Mouse (Mus musculus) layer of hippocampus, adult 8-10 months (tissue): ENCODE results near the gene Rnf141. TPM values are rescaled to one million over a fixed set of nuclear protein-coding genes. Genes with fewer than 3 reads are reported as not detected.

Experiments used
- DNase-seq, 2 experiments: peaks; one replicate each; pipeline ENCODE4 v3.0.0; 2022; ENCODE audit warnings: low spot score in 2 of 2
- total RNA-seq, 4 experiments: library from RNA; stranded (reverse); gene quantifications; 2 replicates each; pipeline ENCODE4 v1.2.4; 2022

The Rnf141 gene
- total RNA-seq, 4 experiments from 2014 or later, result 72.8 to 92.5 (median 82.8) TPM

DNA sequence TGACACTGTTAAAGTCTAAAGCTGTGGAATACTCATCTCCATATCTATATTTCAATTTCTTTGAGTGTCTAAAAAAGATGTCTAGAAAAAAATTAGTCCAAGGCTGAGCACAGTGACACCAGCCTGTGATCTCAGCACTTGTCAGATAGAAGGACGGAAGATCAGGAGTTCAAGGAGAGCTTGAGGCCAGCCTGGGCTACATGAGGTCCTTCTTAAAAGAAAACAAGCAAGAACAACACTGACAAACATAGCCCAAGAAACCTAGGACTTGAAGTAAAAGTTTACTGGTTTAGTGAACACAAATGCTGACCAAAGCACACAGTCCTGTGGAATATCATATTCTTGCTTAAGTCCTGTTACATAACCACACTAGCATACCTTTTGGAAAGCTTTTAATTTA lies 10.2 kb downstream of the Rnf141 start:
- no peak for DNase-seq

DNA sequence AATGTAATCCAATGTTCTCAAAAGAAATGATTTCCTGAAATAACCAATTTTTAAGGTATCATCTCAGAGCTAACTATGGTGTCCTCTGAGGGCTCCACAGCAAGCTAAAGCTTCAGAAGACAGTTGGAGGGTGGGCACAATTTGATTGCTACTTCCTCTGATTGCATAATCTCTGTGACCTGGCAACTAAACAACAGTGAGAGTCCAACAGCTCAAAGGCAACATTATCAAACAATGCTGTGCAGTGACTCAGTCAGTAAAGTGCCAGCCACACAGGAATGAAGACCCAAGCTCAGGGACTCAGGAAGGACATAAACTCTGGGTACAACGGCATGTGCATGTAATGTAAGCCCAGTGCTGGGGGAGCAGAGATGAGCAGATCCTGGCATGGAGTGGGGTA lies 11.2 kb downstream of the Rnf141 start:
- no peak for DNase-seq

DNA sequence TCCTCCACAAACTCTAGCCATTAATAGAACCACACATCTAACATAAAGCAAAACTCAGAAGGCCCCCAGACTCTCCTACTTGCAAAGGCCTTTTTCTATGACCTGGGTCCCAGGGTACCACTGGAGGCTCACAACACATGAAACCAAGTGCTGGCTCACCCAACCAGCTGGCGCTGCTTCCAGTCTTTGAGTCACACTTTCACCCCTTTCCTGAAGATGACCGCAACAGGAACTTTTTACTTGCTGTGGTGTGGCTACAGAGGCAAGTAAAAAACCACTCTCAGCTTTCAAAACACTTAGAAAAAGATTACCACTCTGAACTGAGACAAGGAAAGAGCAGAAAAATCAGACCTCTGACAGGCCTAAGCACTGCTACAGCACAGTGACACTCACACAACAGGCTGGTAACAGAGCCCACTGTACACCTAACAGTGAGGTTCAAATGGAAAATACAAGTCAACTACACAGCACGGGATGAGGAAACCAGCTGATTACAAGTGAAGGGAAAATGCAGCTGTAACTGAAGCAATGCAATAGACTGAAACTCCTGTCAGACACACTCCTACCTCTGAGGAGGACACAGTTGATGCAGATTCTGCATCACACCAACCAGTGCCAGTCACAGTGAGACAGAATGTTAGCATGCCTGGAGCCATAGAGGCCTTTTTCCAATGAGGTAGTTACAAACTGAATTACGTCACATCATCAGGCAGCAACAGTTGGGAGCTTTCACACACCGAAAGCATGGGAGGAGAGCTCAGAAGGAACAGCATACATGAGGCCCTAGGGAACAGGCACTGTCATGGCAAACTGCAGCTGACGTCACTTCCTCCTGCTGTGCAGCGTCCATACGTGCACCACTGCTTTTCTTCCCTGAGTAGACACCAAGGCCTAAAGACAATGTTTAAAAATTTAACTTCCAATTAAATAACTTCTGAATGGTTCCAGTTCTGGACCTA lies 20.0 kb downstream of the Rnf141 start:
- DNase-seq, result no peak

DNA sequence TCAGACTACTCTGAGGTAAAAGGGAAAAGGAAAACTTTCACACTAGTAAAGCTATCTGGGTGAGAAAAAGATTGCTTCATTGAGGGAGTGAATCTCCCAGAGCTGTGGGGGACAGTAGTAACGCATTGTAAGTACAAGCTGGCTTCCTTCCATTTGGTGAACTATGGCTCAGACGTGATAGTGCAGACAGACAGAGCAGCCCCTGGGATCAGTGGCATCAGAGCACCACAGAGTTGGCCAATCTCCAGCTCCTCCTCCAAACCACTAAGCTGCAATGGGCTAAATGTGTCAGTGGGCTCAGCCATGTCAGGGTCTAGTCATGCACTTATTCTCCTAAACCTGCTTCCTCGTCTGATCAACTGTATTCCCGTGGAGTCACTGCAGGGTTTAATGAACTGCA lies 20.7 kb downstream of the Rnf141 start:
- no peak for DNase-seq

DNA sequence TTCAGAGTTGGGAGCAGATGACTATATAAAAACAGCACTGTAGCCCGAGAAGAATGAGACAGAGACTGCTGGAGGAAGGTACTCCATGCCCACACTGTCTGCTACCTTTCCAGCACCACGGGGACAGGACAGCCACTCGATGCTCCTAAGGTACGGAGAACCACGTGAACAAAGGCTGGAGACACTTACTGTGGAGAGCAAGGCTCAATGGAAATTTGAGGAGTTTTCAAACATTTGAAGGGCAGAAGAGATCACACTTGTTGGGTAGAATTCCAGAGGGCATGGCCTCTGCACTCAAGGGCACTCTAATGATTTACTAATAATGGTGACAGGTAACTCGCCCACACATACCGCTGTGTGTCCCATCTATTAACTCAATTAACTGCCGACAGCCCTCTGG lies 21.2 kb downstream of the Rnf141 start:
- no peak for DNase-seq

DNA sequence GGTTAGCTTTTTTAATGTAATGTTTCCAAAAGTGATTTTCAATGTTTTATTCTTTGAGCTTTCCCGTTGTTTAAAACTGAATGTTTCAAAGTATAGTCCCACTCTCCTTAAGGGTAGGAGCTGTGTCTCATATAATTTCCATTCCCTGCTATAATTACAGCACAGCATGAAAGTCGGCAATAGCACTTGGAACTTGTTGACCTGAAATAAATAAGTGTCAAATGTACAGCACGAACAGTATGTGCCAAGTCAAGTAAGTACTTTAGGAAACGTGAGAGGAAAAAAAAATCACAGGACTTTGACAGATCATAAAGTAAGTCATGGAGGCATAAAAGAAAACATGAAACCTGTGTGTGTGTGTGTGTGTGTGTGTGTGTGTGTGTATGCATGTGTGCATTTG lies 22.2 kb downstream of the Rnf141 start:
- no peak for DNase-seq

DNA sequence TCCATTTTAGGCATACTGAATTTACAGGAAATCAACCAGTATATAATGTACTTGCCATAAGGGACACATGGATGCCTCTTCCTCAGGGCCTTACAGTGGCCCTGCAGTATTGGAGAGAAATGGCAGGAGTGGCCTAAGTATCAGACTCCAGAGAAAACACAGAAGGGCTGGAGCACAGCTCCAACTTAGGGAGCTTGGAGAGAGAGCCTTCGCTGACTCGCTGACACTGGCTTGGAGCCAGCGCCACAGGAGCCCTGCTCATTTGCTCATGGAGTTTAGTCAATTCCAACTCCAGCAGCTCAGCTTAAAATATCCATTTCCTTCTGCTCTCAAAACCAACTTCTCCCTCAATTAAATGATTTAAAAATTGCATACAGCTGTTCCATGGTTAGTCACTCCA lies 22.6 kb downstream of the Rnf141 start:
- DNase-seq, result peak in 1 of 2 experiments; percentile 53

DNA sequence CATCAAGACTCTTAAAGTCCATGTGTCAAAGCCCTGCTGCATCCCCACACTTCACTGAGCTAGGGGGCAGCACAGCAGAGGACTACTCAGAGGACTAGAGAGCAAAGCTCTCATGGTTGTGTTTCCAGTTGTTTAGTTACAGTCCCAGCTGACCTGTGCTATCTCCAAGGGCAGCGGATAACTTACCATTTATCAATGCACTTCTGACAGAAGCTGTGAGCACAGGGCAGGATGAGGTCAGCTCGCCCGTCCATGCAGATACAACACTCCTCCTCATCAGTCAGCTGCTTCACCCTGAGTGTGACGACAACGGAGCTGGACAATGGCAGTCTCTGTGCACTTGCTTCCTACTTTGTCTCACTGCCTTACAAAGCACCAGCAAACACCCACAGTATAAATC lies 23.2 kb downstream of the Rnf141 start:
- DNase-seq, result no peak

DNA sequence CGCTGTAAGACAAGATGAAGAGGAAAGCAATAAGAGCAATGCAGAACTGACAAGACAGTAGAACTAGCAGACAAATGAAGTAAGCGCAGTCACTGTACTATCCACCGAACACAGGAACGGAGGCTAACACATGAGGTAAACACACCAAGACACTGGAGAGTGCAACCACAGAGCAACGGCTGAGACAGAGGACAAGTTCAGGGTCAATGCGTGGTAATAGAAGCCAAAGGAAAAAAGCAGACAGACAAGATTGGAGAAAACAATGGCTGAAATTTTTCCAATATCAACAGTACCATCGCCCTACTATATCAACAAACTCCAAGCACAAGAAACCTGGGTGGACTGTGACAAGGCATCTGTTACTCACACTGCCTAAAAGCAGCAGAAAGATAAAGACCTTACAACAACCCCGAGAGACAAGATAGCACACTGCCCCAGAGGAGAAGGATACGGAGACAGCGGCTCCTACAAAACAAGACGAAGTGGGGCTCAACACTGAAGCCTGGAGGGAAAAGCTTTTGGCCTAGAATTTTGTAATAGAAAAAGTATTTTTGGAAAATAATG lies 25.4 kb downstream of the Rnf141 start:
- DNase-seq, result no peak

DNA sequence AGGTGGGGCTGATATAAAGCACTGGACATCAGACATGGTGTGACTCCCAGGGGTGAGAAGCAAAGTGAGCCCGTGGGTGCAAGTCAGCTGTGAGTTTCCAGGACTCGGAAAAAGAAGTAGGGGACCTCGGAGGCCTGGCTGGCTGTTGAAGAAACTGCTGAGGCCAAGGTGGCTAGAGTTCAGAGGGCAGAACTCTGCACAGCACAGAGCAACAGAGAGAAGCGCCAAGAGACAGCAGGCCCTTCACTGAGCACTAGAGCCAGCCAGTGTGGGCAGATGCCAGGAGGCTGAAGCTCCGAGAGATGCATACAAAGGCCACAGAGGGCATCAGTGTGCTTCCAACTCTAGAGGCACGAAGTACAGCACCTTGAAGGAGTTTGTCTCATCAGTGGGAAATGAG lies 26.1 kb downstream of the Rnf141 start:
- no peak for DNase-seq

DNA sequence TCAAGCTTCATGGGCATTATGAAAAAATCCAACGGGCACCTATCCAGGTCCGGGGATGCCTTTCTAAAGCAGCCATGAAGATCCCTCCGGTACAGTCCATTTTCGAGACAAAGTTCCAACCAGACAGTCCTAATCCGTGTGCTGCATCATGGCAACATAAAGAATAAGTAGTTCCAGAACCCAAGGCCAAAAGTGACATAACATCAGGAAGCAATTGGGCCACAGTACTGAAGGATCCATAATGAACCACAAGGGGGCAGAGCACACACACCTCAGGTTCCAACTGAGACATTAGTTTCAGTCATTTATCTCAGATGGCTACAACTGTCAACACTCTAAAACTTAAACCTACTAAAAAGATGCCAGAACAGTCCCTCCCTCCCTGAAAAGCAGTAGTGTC lies 28.2 kb downstream of the Rnf141 start:
- peak in 1 of 2 experiments; percentile 54 for DNase-seq

DNA sequence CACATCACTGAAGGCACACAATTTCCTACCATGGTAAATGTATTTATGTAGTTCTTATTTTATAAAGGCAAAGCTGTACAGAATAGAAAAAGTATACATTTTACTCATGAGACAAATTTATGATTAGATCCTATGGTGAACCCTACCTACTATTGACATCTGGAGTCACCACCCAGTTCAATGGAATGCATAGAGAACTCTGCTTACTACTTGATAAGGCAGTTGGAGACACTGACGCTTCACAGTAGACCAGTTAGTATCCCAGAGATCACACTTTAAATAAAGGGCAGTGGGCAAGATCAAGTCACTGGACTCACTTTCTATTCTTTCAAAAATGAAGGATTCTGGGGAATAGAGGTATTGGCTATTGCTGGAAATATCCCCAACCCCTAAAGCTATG lies 30.3 kb downstream of the Rnf141 start:
- DNase-seq, result no peak

DNA sequence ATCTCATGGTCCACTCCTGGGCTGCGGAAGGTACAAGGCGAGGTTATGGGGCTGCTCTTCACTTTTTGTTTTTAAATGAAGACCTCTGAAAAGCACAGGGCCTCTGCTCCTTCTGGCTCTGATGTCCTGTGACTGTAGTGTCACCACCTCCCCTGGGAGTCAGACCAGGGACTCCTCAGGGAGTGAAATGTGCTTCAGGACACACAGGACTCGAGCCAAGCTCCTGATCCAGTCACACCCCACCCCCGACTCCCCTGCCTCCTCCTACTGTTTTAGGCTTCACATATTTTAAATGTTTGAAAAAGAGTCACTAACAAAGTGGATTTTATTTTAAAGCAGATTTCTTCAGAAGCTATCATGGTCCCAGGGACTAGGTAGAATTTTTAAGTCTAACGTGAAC lies 32.7 kb downstream of the Rnf141 start:
- DNase-seq, result no peak

DNA sequence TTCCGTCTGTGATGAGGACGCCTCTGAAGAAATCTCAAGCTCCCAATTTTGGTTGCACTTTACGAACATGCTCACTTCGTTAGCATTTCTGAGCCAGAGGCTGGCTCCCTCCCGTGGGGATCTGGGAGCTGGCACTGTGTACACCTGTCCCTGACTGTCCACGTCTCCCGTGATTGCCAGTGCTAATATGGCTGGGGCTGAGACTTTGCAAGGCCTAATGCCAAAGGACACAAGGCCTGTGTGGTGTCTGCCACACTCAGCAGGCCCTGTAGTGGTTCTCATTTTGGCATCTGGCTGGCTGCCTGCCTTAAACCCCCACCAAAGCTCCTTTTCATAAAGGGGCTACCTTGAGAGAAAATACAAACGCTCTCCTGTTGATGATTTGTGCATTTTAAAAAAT lies 33.3 kb downstream of the Rnf141 start:
- DNase-seq, result no peak

DNA sequence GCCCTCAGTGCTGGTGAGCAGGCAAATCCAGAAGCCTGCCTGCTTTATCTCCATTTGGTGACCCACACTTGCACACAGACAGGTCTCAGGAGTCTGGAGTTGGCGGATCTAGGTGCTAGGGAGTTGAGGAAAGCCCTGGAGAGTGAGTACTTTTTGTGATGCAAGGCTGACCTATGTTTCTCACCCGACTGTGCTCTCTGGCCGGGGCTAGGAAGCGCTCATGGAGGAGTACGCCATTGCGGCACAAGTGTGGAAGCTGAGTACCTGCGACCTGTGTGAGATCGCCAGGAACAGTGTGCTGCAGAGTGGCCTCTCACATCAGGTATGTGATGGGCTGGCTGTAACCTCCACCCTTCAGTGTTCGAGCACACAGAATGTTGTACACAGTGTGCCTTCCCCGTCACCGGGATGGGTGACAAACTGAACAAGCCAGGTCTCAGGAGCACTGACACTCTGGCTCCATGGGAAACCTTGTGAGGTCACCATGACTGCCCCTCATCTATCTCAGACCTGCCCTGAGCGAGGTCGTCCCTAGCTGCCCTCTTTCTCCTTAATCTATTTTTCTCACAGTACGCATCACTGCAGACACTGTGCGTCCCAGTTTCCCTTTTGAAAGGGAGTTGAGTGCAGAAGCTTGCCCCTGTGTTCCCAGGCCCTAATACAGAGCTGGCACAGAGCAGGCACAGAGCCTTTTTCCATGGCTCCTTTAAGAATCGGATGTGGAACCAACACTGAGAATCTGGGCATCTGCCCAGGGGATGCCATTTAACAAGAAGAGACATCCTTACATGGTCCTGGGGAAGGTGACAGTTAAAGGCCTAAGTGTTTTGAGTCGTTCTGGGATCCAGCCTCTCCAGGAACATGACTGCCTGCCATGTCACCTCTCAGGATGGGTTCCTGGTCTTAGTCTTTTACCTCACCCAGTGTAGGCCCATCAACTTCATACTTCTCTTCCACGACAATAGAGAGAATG lies 34.4 kb downstream of the Rnf141 start:
- DNase-seq, result no peak

DNA sequence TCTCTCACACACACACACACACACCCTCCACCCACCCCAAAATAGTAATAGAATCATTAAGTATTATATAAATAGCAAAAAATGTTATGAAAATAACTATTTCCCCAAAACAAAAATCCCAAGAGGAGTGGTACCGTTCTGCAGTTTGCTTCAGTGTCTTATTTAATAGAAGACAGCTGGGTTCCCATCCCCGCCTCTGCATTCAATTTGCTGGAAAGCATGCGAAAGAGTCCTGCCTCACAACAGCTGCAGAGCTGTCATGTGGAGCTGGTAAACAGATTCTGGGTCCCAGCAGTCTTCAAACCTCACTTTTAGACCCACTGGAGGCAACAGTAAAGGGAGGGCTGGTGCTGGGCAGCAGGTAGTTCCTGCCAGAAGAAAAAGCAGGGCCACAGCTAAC lies 35.3 kb downstream of the Rnf141 start:
- peak in 1 of 2 experiments; percentile 42 for DNase-seq

DNA sequence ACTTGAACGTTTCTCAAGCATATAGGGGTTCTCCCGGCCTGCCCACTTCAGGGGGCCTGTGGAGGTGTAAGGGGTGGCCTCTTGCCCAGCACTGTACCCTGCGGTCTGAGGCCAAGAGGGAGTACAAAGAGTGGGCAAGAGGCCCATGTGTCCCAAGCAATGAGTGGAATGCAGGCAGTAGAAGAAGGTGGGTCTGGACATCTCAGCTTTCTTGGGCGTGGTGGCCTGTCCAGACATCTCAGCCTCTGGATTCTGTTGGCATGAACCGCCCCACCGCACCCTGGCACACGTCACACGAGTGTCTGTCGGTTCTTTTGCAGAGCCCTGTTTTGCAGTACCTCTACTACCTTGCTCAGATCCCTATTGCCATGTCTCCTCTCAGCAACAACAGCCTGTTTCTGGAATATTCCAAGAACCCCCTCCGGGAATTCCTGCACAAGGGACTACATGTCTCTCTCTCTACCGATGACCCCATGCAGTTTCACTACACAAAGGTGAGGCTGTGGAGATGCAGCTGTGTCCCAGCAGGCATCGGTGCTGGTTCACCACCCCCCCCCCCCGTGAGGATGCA lies 36.7 kb downstream of the Rnf141 start:
- DNase-seq, result no peak

DNA sequence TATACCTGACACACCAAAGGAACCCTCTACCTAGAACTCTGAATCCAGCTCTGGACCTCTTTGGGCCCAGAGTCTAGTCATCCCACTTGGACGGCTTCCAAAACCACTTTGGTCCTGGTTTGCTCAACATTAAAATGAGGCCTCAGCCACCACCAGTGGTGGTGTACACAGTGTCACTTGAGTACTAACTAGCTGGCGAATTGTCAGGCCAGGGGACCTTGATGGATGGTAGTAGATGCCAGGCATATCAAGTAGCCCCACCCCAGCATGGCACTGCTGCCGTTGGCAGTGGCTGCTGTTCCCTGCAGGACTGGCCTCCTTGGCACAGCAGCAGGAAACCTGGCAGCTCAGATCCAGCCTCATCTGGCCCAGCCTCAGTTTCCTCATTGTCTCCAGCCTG lies 40.0 kb downstream of the Rnf141 start:
- DNase-seq, result peak; percentile 51 to 72

DNA sequence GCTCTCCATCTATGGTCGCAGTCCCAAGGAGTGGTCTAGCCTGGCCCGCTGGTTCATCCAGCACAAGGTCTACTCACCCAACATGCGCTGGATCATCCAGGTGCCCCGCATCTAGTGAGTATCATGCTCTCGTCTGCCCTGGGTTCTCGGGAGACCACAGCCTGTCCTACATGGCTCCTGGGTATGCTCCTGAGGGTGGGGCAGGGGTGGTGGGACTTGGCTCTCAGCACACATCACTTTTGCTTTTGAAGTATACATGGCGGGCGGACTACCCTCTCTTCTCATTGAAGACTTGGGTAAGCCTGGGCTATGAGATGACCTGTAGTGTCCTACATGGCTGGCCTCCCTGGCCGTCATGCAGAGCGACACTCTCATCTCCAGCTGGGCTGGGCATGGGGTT lies 41.1 kb downstream of the Rnf141 start:
- no peak for DNase-seq

DNA sequence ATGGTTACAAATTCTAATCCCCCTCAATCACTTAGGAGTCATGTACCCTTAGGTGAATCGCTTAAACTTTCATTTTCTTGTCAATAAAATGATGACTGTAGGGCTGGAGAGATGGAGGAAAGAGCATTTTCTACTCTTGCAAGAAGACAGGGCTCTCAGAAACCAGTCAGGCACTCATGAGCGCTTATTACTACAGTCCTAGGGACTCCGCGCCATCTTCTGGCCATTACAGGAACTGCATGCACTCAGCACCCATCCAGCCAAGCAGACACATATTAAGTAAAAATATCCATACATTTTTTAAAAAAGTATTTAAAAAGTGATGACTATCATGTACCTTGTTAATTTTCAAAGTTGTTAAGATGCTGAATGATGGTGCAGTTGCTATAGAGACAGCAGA lies 43.2 kb downstream of the Rnf141 start:
- DNase-seq, result peak; percentile 81 to 93

DNA sequence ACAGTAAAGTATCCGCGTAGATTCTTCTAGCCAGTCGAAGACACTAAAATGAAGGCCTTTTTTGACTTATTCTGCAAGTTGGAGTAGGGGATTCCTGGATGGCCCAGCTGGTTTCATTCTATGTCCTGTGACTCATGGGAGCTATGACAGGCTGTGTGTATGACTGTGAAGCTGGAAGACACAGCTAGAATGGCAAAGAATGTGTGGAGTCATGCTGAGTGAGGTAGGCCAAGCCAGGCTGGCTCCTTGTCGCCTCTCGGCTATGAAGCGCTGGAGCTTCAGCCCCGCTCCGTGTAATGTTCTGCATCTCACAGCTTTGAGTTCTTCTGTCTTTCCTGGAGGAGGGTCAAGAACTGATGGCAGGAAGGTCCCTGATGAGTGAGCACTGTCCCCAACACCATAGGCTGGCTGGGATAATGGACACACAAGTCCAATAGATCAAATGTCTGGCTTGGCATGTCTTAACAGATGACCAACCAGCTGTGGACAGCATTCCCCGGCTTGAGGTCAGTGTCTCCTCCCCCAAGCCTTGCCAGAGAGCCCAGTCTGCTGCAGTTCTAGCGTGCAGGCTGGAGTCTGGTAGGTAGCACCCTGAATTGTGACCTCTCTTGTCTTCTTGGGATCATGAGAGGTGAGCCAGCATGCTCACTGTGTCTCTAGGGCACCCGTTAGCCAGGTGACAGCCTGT lies 46.4 kb downstream of the Rnf141 start:
- DNase-seq, result no peak
